Mouse (Mus musculus) mouse embryonic stem cell (cell line): Measurements from ENCODE around the gene Mrpl24.

ENCODE experiments used
- in situ Hi-C, 2 experiments: fragments of 300-500 bp; cut with MboI; formaldehyde crosslinking; loops; 1 replicate in 1 of 2; 3 replicates in 1 of 2; pipeline ENCODE4 v1.14.3; 2019 to 2020; ENCODE audit warnings: low sequenced_read_pairs in 2 of 2, low pct_unique_long_range_greater_than_20kb in 1 of 2, mixed read lengths in 1 of 2; ENCODE audit not compliant: unreplicated experiment in 1 of 2

Gene Mrpl24

GRCm38 (mm10) chr3:87906981-87907857 lies 12.1 kb upstream of the Mrpl24 start:
- in situ Hi-C loops: no loop called here

DNA sequence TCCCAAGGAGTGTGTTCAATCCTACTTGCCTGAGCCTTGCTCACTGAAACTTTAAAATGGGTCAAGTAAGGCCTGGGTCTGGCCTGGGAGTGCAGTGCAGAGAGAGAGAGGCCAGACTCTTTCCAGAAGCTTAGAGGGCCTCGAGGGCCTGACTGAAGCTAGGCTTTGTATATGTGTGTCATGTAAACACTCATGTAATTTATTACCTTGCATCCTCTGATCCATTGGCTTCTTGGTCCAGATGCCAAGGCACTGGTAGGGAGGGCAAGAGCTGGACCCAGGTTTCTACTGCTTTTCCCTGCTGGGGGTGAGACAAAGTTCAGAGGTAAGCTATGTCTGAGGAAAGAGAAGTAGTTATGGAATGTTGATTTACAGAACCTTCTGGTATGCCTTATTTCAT lies 11.4 kb upstream of the Mrpl24 start:
- in situ Hi-C loops: no loop called here

DNA sequence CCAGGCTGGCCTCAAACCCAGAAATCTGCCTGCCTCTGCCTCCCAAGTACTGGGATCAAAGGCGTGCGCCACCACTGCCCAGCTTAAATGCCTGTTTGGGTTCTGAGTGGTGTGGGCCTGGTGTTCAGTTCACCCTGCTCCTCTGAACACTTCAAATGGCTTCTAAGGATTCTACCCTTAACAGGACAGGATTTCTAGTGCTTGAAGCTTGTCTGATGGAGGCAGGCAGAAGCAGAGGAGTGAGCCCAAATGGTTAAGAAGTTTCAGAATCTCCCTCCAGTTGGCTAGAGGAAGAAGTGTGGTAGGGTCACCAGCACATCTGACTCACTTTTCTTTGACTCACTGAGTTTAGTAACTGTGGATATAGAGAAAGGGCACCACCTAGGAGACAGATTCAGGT lies 9.9 kb upstream of the Mrpl24 start:
- in situ Hi-C loops: no loop called here

DNA sequence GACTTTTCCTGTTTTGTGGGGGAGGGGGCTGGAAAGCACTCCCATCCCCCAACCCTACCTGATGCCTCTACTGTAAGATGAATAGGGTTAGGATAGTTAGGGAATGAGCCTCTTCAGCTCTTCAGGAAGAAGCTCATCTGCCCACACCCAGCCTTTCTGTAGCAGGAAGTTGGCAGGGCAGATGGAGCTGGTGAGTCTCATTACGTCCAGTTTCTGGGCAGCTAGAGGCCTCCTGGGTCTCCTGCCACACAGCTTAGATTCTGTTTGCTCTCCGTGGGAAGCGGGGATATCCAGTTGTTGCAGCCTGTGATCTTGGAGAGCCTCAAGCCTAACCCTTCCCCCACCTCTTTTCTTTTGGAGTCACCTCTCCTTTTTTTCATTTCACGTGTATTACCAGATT lies 9.4 kb upstream of the Mrpl24 start:
- in situ Hi-C loops: no loop called here

GRCm38 (mm10) chr3:87910573-87911141 lies 8.6 kb upstream of the Mrpl24 start:
- in situ Hi-C loops: no loop called here

DNA sequence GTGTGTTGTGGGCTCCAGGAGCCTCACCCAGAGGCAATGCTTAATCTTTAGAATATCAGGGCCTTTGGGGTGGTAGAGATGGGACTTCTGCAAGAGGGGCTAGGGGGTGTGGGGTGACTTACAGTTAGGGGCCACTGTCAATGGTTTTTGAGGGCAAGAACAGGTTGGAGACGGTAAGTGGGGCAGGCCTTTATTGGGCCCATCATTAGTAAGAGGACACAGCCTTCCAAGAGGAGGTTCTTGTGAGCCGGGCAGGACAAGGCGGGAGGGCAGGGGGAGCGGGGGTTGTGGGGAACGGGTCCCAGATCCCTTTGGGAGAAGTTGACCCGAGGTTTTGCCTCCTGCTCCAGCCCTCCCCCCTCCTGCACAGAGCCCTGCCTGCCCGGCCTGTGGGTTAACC lies 5.8 kb upstream of the Mrpl24 start:
- in situ Hi-C loops: no loop called here

- in situ Hi-C loops: no loop called here
Observed at GRCm38 (mm10) chr3:87913891-87914290, 5.4 kb upstream of the Mrpl24 start.

- in situ Hi-C loops: no loop called here
Observed at GRCm38 (mm10) chr3:87916990-87917389, 2.3 kb upstream of the Mrpl24 start.

GRCm38 (mm10) chr3:87918551-87918950 lies 755 bp upstream of the Mrpl24 start:
- in situ Hi-C loops: no loop called here

- in situ Hi-C loops: loop anchor here in 1 of 2 experiments (5.0 kb wide), 1 partner anchor 33 kb away; the partner anchor contains the start of gene Prcc
Observed at GRCm38 (mm10) chr3:87920270-87920943, 1.1 kb downstream of the Mrpl24 start.

GRCm38 (mm10) chr3:87924996-87925395 lies 5.7 kb downstream of the Mrpl24 start:
- in situ Hi-C loops: loop anchor here in 1 of 2 experiments (5.0 kb wide), 1 partner anchor 38 kb away; the partner anchor contains the start of gene Prcc

DNA sequence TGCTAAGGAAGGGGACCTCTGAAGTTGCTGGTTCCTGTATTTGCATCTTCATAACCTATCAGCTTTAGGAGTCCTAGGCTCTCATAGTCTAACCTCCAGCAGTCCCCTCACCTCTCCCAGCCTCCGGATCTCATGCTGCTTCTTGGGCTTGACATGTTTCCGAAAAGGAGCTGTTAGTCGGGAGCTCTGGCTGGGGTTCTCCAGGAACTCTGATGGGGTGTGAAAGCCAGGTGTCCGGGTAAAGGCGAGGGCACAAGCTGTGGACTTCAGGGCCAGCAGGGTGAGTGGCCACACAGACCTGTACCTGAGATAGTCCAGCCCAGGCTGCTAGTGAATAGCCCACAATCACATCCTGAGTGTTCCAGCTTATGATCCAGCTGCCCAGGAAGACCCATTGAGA lies 8.1 kb downstream of the Mrpl24 start:
- in situ Hi-C loops: no loop called here

DNA sequence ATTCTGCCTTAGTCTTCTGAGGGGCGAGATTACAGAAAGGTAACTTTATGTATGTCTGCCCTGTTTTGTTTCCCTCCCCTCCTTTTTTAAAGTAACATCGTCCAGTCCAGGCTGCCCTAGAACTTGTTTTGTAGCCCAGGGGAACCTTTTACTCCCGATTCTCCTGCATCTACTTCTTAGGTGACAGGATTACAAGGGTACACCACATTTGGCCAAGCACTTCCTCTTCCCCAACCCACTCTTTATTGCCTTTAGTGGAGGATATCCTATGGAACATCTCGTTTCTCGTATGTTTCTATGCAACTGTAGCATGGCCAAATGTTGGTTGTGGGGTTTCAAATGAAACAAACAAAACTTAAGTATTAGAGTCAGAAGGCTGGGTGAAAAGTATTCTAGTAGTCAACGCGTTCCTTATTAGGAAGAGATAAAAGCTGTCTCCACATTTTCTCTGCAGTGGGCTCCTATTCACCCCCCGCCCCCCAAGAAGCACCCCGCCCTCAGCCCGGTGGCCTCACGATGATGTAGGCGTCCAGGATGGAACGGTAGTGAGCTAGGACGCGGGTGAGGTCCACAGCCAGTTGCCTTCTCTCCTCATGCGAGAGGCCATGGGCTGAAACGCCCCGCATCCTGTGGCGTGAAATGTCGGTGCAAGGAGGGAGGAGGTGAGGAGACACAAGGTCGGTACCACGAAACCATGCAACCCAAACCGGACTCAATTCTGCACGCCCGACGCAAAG lies 10.2 kb downstream of the Mrpl24 start:
- in situ Hi-C loops: no loop called here

GRCm38 (mm10) chr3:87930078-87930795 lies 10.9 kb downstream of the Mrpl24 start, which contains the start of the genes Isg20l2 and Rrnad1:
TSS of gene Isg20l2 (plus strand) at chr3:87930314.
TSS of gene Rrnad1 (minus strand) at chr3:87930717.
- in situ Hi-C loops: no loop called here

GRCm38 (mm10) chr3:87934026-87934425 lies 14.7 kb downstream of the Mrpl24 start:
- in situ Hi-C loops: no loop called here

GRCm38 (mm10) chr3:87934501-87934900 lies 15.2 kb downstream of the Mrpl24 start:
- in situ Hi-C loops: no loop called here

GRCm38 (mm10) chr3:87935201-87935600 lies 15.9 kb downstream of the Mrpl24 start:
- in situ Hi-C loops: no loop called here

- in situ Hi-C loops: no loop called here
Observed at GRCm38 (mm10) chr3:87935776-87936175, 16.5 kb downstream of the Mrpl24 start.
